Mouse (Mus musculus): ENCODE measurements at regions not wholly inside any gene's neighbourhood (a gene's known extent, or its start where the extent isn't known, plus 50 kb on each side); places are given as distances from the start of the nearest gene placed in this dataset.

DNA sequence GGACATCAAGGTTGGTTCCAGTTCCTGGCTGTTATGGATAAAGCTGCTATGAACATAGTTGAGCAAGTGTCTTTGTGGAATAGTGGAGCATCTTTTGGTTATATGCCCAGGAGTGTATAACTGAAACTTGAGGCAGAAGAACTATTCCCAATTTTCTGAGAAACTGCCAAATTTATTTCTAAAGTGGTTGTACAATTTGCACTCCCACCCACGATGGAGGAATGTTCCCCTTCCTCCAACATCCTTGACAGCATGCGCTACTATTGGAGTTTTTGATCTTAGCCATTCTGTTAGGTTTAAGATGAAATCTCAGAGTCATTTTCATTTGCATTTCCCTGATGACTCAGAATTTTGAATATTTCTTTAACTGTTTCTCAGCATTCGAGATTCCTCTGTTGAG is 607.6 kb downstream of the Fat4 start:
- TF ChIP-seq CTCF (IDR thresholded peaks at IDR 0.05; ENCODE audit: low read depth, low read length) (no peak), POLR2A (IDR thresholded peaks at IDR 0.05; ENCODE audit: borderline replicate concordance, low read depth, low read length) (no peak)
